Mouse (Mus musculus): ENCODE data around the gene Fn3k.

Gene Fn3k

DNA sequence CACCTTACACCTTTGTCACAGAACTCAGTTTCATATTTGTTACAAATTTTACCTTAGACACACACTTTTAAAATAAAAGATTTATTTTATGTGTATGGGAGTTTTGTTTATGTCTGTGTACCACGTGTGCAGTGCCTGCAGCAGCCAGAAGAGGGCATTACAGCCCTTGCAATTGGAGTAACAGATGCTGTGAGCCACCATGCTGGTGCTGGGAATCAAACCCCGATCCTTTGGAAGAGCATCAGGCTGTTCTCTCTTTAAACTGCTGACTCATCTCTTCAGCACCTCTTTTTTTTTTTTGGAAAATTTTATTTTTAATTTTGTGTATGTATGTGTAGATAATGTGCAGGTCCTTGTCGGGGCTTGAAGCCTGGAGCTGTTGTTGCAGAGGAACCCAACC lies 23.2 kb downstream of the Fn3k start:
- no peak for DNase-seq

- no peak for DNase-seq
These were observed 32.7 kb downstream of the Fn3k start for GRCm38 (mm10) chr11:121467408-121467807.

- no peak for DNase-seq
These were observed 40.1 kb downstream of the Fn3k start for GRCm38 (mm10) chr11:121474831-121475230.

GRCm38 (mm10) chr11:121475699-121476415 lies 41.1 kb downstream of the Fn3k start:
- peak; percentile 84 to 90 for DNase-seq

- DNase-seq: no peak
These were observed 44.9 kb downstream of the Fn3k start for GRCm38 (mm10) chr11:121479476-121480203.

GRCm38 (mm10) chr11:121481129-121481528 lies 46.4 kb downstream of the Fn3k start:
- no peak for DNase-seq

- DNase-seq: no peak
These were observed 51.2 kb downstream of the Fn3k start for GRCm38 (mm10) chr11:121485882-121486281.

DNA sequence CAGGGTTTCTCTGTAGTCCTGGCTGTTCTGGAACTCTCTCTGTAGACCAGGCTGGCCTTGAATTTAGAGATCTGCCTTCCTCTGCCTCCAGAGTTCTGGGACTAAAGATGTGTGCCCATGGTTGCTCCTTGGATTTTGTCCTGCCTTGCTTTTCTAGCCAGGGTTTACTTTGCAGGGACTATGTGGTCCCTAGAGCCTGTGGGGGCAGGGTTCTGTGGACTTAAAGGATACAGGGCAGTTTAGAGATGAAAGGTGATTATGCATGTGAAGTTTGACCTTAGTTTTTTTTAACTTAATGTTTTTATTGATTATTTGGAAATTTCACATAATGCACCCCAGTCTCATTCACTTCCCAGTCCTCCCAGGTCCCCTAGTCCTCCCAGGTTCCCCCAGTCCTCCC lies 55.9 kb downstream of the Fn3k start:
- no peak for DNase-seq
